Mouse (Mus musculus) liver, embryonic 14.5 days (tissue): ENCODE data around the gene Myct1. TPM values are rescaled to one million over a fixed set of nuclear protein-coding genes. Genes with fewer than 3 reads are reported as not detected.
A peak's percentile ranks its signal among the peaks of the same experiment; 100 is the strongest.

Experiments used
- ATAC-seq: fragments of 200-750 bp; cut with Nextera tagmentation; 2 replicates; pipeline ENCODE4 v1.8.0; 2017; ENCODE audit warnings: moderate number of reproducible peaks, mild to moderate bottlenecking, moderate library complexity; ENCODE audit not compliant: insufficient read depth
- DNase-seq, 3 experiments: peaks; one replicate each; pipeline ENCODE4 v3.0.0-alpha.2; 2012 to 2013; ENCODE audit warnings: low read depth in 3 of 3, low spot score in 3 of 3
- H3K27ac ChIP-seq: fragments of 300-500 bp; sonication (generic); 2 replicates; pipeline ENCODE4 v1.5.1; 2014; ENCODE audit warnings: moderate library complexity, mild to moderate bottlenecking, control low read depth, inconsistent platforms
- H3K27me3 ChIP-seq: fragments of 300-500 bp; sonication (generic); 2 replicates; pipeline ENCODE4 v1.6.1; 2014; ENCODE audit warnings: mild to moderate bottlenecking, low read length, moderate library complexity; ENCODE audit not compliant: control insufficient read depth, insufficient read depth
- H3K36me3 ChIP-seq: fragments of 300-500 bp; sonication (generic); replicated peaks from 2 replicates; pipeline ENCODE4 v1.6.1; 2014; ENCODE audit warnings: low read depth; ENCODE audit not compliant: control insufficient read depth, insufficient read depth
- H3K4me1 ChIP-seq, 2 experiments: fragments of 200-500 bp in 1 of 2; fragments of 300-500 bp in 1 of 2; sonication (generic) in 1 of 2; replicated peaks; 2 replicates each; pipeline ENCODE4 v1.6.1; 2012 to 2014; ENCODE audit warnings: antibody characterized with exemption in 1 of 2, inconsistent platforms in 1 of 2, low read length in 1 of 2; ENCODE audit not compliant: control insufficient read depth in 2 of 2, insufficient read depth in 2 of 2
- H3K4me2 ChIP-seq: fragments of 300-500 bp; sonication (generic); 2 replicates; pipeline ENCODE4 v1.6.1; 2014; ENCODE audit warnings: low read depth, mild to moderate bottlenecking, control low read depth, moderate library complexity
- H3K4me3 ChIP-seq, 2 experiments: fragments of 200-500 bp in 1 of 2; fragments of 300-500 bp in 1 of 2; sonication (generic) in 1 of 2; 2 replicates each; pipeline ENCODE4 v1.5.1; 2012 to 2014; ENCODE audit warnings: low read depth in 2 of 2, low read length in 2 of 2, mild to moderate bottlenecking in 2 of 2, control low read depth in 1 of 2, inconsistent platforms in 1 of 2, moderate library complexity in 1 of 2; ENCODE audit not compliant: insufficient read depth in 1 of 2
- H3K9ac ChIP-seq: fragments of 300-500 bp; sonication (generic); replicated peaks from 2 replicates; pipeline ENCODE4 v1.6.1; 2014; ENCODE audit warnings: mild to moderate bottlenecking, control low read depth, moderate library complexity
- H3K9me3 ChIP-seq: fragments of 300-500 bp; sonication (generic); 2 replicates; pipeline ENCODE4 v1.6.1; 2016; ENCODE audit warnings: low read length, mixed read lengths; ENCODE audit not compliant: control insufficient read depth
- CTCF ChIP-seq: IDR thresholded peaks from 2 replicates; pipeline ENCODE4 v1.5.1; 2016; ENCODE audit warnings: antibody characterized with exemption, low read depth, control low read depth
- EP300 ChIP-seq: IDR thresholded peaks from 2 replicates; pipeline ENCODE4 v1.6.1; 2016; ENCODE audit warnings: antibody characterized with exemption, low read depth
- WGBS: fragments of 180-500 bp; shearing (Covaris S2); extraction: QIAGEN DNeasy Blood & Tissue Kit; methylation state at CpG from one replicate; pipeline ENCODE4 v1.1.7; 2014; ENCODE audit not compliant: insufficient replicate concordance; 5-methylcytosine and 5-hydroxymethylcytosine counted together
- polyA plus RNA-seq, 2 experiments: library from polyadenylated mRNA; depleted of rRNA in 1 of 2; stranded (reverse) in 1 of 2; unstranded in 1 of 2; fragments of >200 nt; fragmentation: Nextera tagmentation in 1 of 2; extraction: Ambion mirVana in 1 of 2; gene quantifications; 2 replicates each; pipeline versions ENCODE4 v1.2.1 to v1.2.3; 2012 to 2014

Gene Myct1
- polyA plus RNA-seq, 2 experiments: 1.0 to 1.6 TPM

- Histone ChIP-seq H3K9ac (no peak overlapping the region), H3K4me3 (no peak overlapping the region), H3K27me3 (no peaks in the 10 kb centered on the region), H3K27ac (no peak overlapping the region), H3K4me2 (no peak overlapping the region), H3K36me3 (no peaks in the 10 kb centered on the region), H3K4me1 (no peaks in the 10 kb centered on the region), H3K9me3 (no peaks in the 10 kb centered on the region)
- no peak for ATAC-seq
- no peak for DNase-seq
- TF ChIP-seq EP300 (no peak), CTCF (no peak)
- WGBS: 39% methylated on average over 4 of the region's 4 CpGs
Measured at GRCm38 (mm10) chr10:5633672-5634200, 40.2 kb downstream of the Myct1 start.

GRCm38 (mm10) chr10:5634336-5634735 is 40.8 kb downstream of the Myct1 start:
- Histone ChIP-seq H3K9ac (no peak overlapping the region), H3K27me3 (no peaks in the 10 kb centered on the region), H3K4me2 (no peak overlapping the region), H3K36me3 (no peaks in the 10 kb centered on the region), H3K9me3 (no peaks in the 10 kb centered on the region), H3K4me3 (no peak overlapping the region), H3K27ac (no peak overlapping the region), H3K4me1 (no peaks in the 10 kb centered on the region)
- TF ChIP-seq CTCF (peak; percentile 14; the same call in 1 of the 2 replicates), EP300 (no peak)
- DNase-seq (peak in 2 of 3 experiments; percentile 3), ATAC-seq (no peak)
- WGBS: 9% methylated on average over 1 of the region's 1 CpGs

GRCm38 (mm10) chr10:5637322-5637721 is 43.7 kb downstream of the Myct1 start:
- no peaks in the 10 kb centered on the region for H3K9me3 ChIP-seq
- no peak overlapping the region for H3K4me2 ChIP-seq
- H3K27me3 ChIP-seq: no peaks in the 10 kb centered on the region
- H3K4me3 ChIP-seq: no peak overlapping the region
- TF ChIP-seq CTCF (no peak), EP300 (no peak)
- no peak overlapping the region for H3K9ac ChIP-seq
- H3K27ac ChIP-seq: no peak overlapping the region
- DNase-seq: no peak
- no peaks in the 10 kb centered on the region for H3K36me3 ChIP-seq
- ATAC-seq: no peak
- WGBS: 47% methylated on average over 4 of the region's 4 CpGs
- no peaks in the 10 kb centered on the region for H3K4me1 ChIP-seq

GRCm38 (mm10) chr10:5639112-5639511 is 45.5 kb downstream of the Myct1 start, which contains the start of gene Vip:
Gene Vip (plus strand): TSS chr10:5639218.
- no peak for ATAC-seq

More at GRCm38 (mm10) chr10:5639112-5639511, 45.5 kb downstream of the Myct1 start, which contains the start of gene Vip:
- Histone ChIP-seq H3K4me3 (no peak within 1 kb of the TSS), H3K27ac (no peak within 1 kb of the TSS), H3K4me1 (no peaks in the 10 kb centered on the region), H3K9me3 (no peaks in the 10 kb centered on the region), H3K9ac (no peak within 1 kb of the TSS), H3K4me2 (no peak within 1 kb of the TSS), H3K27me3 (no peaks in the 10 kb centered on the region), H3K36me3 (no peaks in the 10 kb centered on the region)
- TF ChIP-seq EP300 (no peak), CTCF (no peak)
- DNase-seq: no peak
- WGBS: 24% methylated on average over 8 of the region's 8 CpGs

Other genes with a start within 250 kb of the Myct1 start
- 2.6 and 3.1 TPM in 2 replicates for gene Syne1, start 42.3 kb upstream of the Myct1 start, polyA plus RNA-seq (2012; rRNA removed)
- gene Syne1, start 42.3 kb upstream of the Myct1 start, polyA plus RNA-seq (2014; fragmentation: Nextera tagmentation; extraction: Ambion mirVana): 3.1 and 3.6 TPM in 2 replicates
- not detected in 2 replicates for gene Vip, start 45.4 kb downstream of the Myct1 start, polyA plus RNA-seq (2012; rRNA removed)
- not detected in 2 replicates for gene Vip, start 45.4 kb downstream of the Myct1 start, polyA plus RNA-seq (2014; fragmentation: Nextera tagmentation; extraction: Ambion mirVana)
- 22.7 and 40.2 TPM in 2 replicates for gene Fbxo5, start 211.8 kb downstream of the Myct1 start, polyA plus RNA-seq (2012; rRNA removed)
- gene Fbxo5, start 211.8 kb downstream of the Myct1 start, polyA plus RNA-seq (2014; fragmentation: Nextera tagmentation; extraction: Ambion mirVana): 90.4 and 94.5 TPM in 2 replicates
- gene Mtrf1l, start 230.1 kb downstream of the Myct1 start, polyA plus RNA-seq (2012; rRNA removed): 1.1 and 2.6 TPM in 2 replicates
- gene Mtrf1l, start 230.1 kb downstream of the Myct1 start, polyA plus RNA-seq (2014; fragmentation: Nextera tagmentation; extraction: Ambion mirVana): 5.3 and 7.2 TPM in 2 replicates